Comparison of ENCODE assay signal across 8 mouse cellular contexts in genomic region chr15:102103371-102103946, GRCm38 (mm10). TPM values are rescaled to one million over a fixed set of nuclear protein-coding genes. Genes with fewer than 3 reads are reported as not detected.
DNase-seq lines count a peak whose midpoint lies in the region; ATAC-seq and TF ChIP-seq lines count a peak whose summit lies in the region.

No protein-coding gene starts in this region.

- no peaks in the 10 kb centered on the region for H3K9me3 ChIP-seq in ES-E14 (ENCODE audit: control insufficient read depth, insufficient read depth, low read depth, low read length)
- H3K9me3 ChIP-seq in heart, embryonic 12.5 days (replicated peaks): no peaks in the 10 kb centered on the region
- H3K9me3 ChIP-seq in midbrain, embryonic 12.5 days: no peaks in the 10 kb centered on the region

- H3K9ac ChIP-seq in ES-E14 (ENCODE audit: insufficient read depth, low read depth, low read length, poor library complexity, severe bottlenecking): no peak overlapping the region
- H3K9ac ChIP-seq in heart, embryonic 12.5 days: peak overlapping the region; percentile 77
- 0 out of 2 replicates have a peak overlapping the region, but pooled peaks have one; percentile 15 for H3K9ac ChIP-seq in midbrain, embryonic 12.5 days (replicated peaks)

- in situ Hi-C loops in ES-E14 (cut with MboI; ENCODE audit: low sequenced_read_pairs in 2 of 2, unreplicated experiment in 2 of 2): no loop called here

- H3K4me3 ChIP-seq in ES-E14 (ENCODE audit: insufficient read depth in 1 of 2, low read depth in 1 of 2, low read length in 2 of 2, poor library complexity in 1 of 2, severe bottlenecking in 1 of 2): no peak overlapping the region
- H3K4me3 ChIP-seq in heart, embryonic 12.5 days: peak overlapping the region; percentile 48
- no peak overlapping the region; the same call in 1 of the 2 replicates for H3K4me3 ChIP-seq in midbrain, embryonic 12.5 days

- 5% methylated on average over 14 of the region's 14 CpGs for WGBS in heart, embryonic 12.5 days
- 9% methylated on average over 14 of the region's 14 CpGs for WGBS in midbrain, embryonic 12.5 days

- H3K4me1 ChIP-seq in ES-E14 (ENCODE audit: control insufficient read depth in 2 of 2, insufficient read depth in 2 of 2, low read length in 2 of 2, poor library complexity in 1 of 2): peaks cover 12 to 43% of the 10 kb centered on the region in 2 experiments; a peak in 3 of 4 replicates
- H3K4me1 ChIP-seq in heart, embryonic 12.5 days (replicated peaks): peaks cover 96% of the 10 kb centered on the region
- peaks cover 75% of the 10 kb centered on the region for H3K4me1 ChIP-seq in midbrain, embryonic 12.5 days

- peaks cover 8% of the 10 kb centered on the region; the same call in 1 of the 2 replicates for H3K27me3 ChIP-seq in heart, embryonic 12.5 days (replicated peaks)
- H3K27me3 ChIP-seq in midbrain, embryonic 12.5 days: peaks cover 95% of the 10 kb centered on the region

- peak overlapping the region; percentile 77 for H3K4me2 ChIP-seq in heart, embryonic 12.5 days
- peak overlapping the region; percentile 25 for H3K4me2 ChIP-seq in midbrain, embryonic 12.5 days (replicated peaks)

- 0 out of 2 replicates have a peak overlapping the region, but pooled peaks have one; percentile 2 for H3K27ac ChIP-seq in ES-E14 (ENCODE audit: insufficient read depth, low read depth, low read length, poor library complexity, severe bottlenecking)
- H3K27ac ChIP-seq in heart, embryonic 12.5 days (ENCODE audit: poor library complexity, severe bottlenecking): peak overlapping the region; percentile 94
- 0 out of 2 replicates have a peak overlapping the region, but pooled peaks have one; percentile 47 for H3K27ac ChIP-seq in midbrain, embryonic 12.5 days (replicated peaks)

- H3K36me3 ChIP-seq in ES-E14 (ENCODE audit: control insufficient read depth, insufficient read depth, low read length, poor library complexity, severe bottlenecking): no peaks in the 10 kb centered on the region; the same call in 1 of the 2 replicates
- H3K36me3 ChIP-seq in heart, embryonic 12.5 days: peaks cover 17% of the 10 kb centered on the region
- no peaks in the 10 kb centered on the region for H3K36me3 ChIP-seq in midbrain, embryonic 12.5 days

- ATAC-seq in heart, embryonic 12.5 days (ENCODE audit: insufficient number of reproducible peaks, low FRiP score): peak; percentile 29
- no peak for ATAC-seq in midbrain, embryonic 12.5 days (ENCODE audit: low FRiP score, low read depth)

- no peak for DNase-seq in ES-E14 (ENCODE audit: low read depth, low spot score)
- peak; percentile 67 for DNase-seq in embryo, embryonic 10 days (ENCODE audit: low spot score)
- peak; percentile 57 to 73 for DNase-seq in kidney, postnatal 36 days
- no peak for DNase-seq in left cerebral cortex, adult 9 months (ENCODE audit: low spot score in 2 of 2)
- DNase-seq in urinary bladder, postnatal 4 days (ENCODE audit: low spot score in 2 of 2): no peak
- DNase-seq in layer of hippocampus, postnatal 14 days (ENCODE audit: low spot score in 2 of 2): no peak

TF ChIP-seq in ES-E14, 5 proteins besides CTCF, POLR2A, EP300 and RAD21:
- TF ChIP-seq MAFK (IDR thresholded peaks at IDR 0.05; ENCODE audit: insufficient read depth, low read depth, low read length): no peak
- no peak for TF ChIP-seq HCFC1 (IDR thresholded peaks at IDR 0.05; ENCODE audit: borderline replicate concordance, insufficient read depth, low read length)
- TF ChIP-seq ZNF384 (IDR thresholded peaks at IDR 0.05; ENCODE audit: low read depth, low read length): no peak
- TF ChIP-seq ZC3H11A (IDR thresholded peaks at IDR 0.05; ENCODE audit: borderline replicate concordance, low read depth, low read length): no peak
- no peak for TF ChIP-seq CHD2 (IDR thresholded peaks at IDR 0.05; ENCODE audit: low read depth, low read length)

RNA-seq across cellular contexts. Expression of gene Tns2, which starts 3.2 kb away (rescaled TPM):
- total RNA-seq in ES-E14 (2012; rRNA removed): 4.5 and 4.9 TPM in 2 replicates
- 35.3 and 38.7 TPM in 2 replicates for polyA plus RNA-seq in heart, embryonic 12.5 days (2016; fragmentation: Nextera tagmentation; extraction: Ambion mirVana)
- polyA plus RNA-seq in midbrain, embryonic 12.5 days (2016; fragmentation: Nextera tagmentation; extraction: Ambion mirVana): 13.3 and 14.1 TPM in 2 replicates
- total RNA-seq in layer of hippocampus, postnatal 14 days (2021): 10 to 100 TPM; 10.0 to 15.8 TPM

RNA-seq across cellular contexts. Expression of gene Eif4b, which starts 29.9 kb away (rescaled TPM):
- 361 and 417 TPM in 2 replicates for total RNA-seq in ES-E14 (2012; rRNA removed)
- polyA plus RNA-seq in heart, embryonic 12.5 days (2016; fragmentation: Nextera tagmentation; extraction: Ambion mirVana): 79.9 and 80.2 TPM in 2 replicates
- 98.7 and 100 TPM in 2 replicates for polyA plus RNA-seq in midbrain, embryonic 12.5 days (2016; fragmentation: Nextera tagmentation; extraction: Ambion mirVana)
- 100 to 1,000 TPM; 179 to 184 TPM for total RNA-seq in layer of hippocampus, postnatal 14 days (2021)

RNA-seq across cellular contexts. Expression of gene Spryd3, which starts 32.6 kb away (rescaled TPM):
- total RNA-seq in ES-E14 (2012; rRNA removed): 22.7 and 34.8 TPM in 2 replicates
- polyA plus RNA-seq in heart, embryonic 12.5 days (2016; fragmentation: Nextera tagmentation; extraction: Ambion mirVana): 19.8 and 20.9 TPM in 2 replicates
- 19.3 and 20.2 TPM in 2 replicates for polyA plus RNA-seq in midbrain, embryonic 12.5 days (2016; fragmentation: Nextera tagmentation; extraction: Ambion mirVana)
- total RNA-seq in layer of hippocampus, postnatal 14 days (2021): 100 to 1,000 TPM; 163 to 164 TPM

RNA-seq across cellular contexts. Expression of gene Igfbp6, which starts 40.7 kb away (rescaled TPM):
- total RNA-seq in ES-E14 (2012; rRNA removed): 4.2 and 7.5 TPM in 2 replicates
- 1.7 and 2.5 TPM in 2 replicates for polyA plus RNA-seq in heart, embryonic 12.5 days (2016; fragmentation: Nextera tagmentation; extraction: Ambion mirVana)
- 0.32 and 0.42 TPM in 2 replicates for polyA plus RNA-seq in midbrain, embryonic 12.5 days (2016; fragmentation: Nextera tagmentation; extraction: Ambion mirVana)
- 1 to 10 TPM; 3.0 to 4.0 TPM for total RNA-seq in layer of hippocampus, postnatal 14 days (2021)

RNA-seq across cellular contexts. Expression of gene Soat2, which starts 46.9 kb away (rescaled TPM):
- 5.3 and 9.5 TPM in 2 replicates for total RNA-seq in ES-E14 (2012; rRNA removed)
- 0.87 and 1.2 TPM in 2 replicates for polyA plus RNA-seq in heart, embryonic 12.5 days (2016; fragmentation: Nextera tagmentation; extraction: Ambion mirVana)
- 0.10 and 0.14 TPM in 2 replicates for polyA plus RNA-seq in midbrain, embryonic 12.5 days (2016; fragmentation: Nextera tagmentation; extraction: Ambion mirVana)
- not detected for total RNA-seq in layer of hippocampus, postnatal 14 days (2021)

Comparison
In these comparisons a context has a peak if more than half of its experiments do, and no peak if none do; other contexts are left out.
1. DNase-seq: peak in embryo, embryonic 10 days (single experiment) and kidney, postnatal 36 days (2 of 2); none in ES-E14 (single experiment), left cerebral cortex, adult 9 months (0 of 2), urinary bladder, postnatal 4 days (0 of 2) and layer of hippocampus, postnatal 14 days (0 of 2).
2. H3K27ac ChIP-seq: peak in every context shown above with its lines; median percentile 94 in heart, embryonic 12.5 days; 47 in midbrain, embryonic 12.5 days; 2 in ES-E14.